In the genomic region with DNA sequence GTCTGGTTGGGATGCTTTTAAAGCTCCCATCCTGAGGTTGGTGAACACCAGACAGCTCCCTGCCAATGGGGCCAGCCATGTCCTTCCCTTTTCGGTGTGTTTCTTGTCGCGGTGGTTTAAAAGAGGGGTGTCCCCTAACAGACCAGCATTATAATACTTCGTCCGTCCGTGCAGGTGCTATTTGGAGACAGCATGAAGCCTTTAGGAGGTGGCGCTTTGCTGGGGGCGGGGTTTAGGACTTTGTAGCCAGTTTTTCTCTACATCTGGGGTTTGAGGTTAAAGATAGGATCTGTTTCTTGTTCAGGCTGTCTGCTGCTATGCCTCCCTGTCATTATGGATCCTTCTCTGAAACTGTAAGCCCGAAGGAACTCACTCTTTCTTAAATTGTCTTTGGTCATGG, we compare ENCODE assay signal across 30 mouse cellular contexts.
DNase-seq lines count a peak whose midpoint lies in the region; ATAC-seq and TF ChIP-seq lines count a peak whose summit lies in the region.
"Had no signal": no experiment of that assay in that cellular context is flagged by ENCODE, and none has a peak within 500 bp of the region (broad histone marks: within the 10 kb centered on the region; RNA-seq: fewer than 3 reads in every experiment).

No protein-coding gene starts in this region.

- no peaks in the 10 kb centered on the region for H3K36me3 ChIP-seq in thymus, adult 2 months (ENCODE audit: control insufficient read depth, insufficient read depth, low read length)
- no peaks in the 10 kb centered on the region for H3K36me3 ChIP-seq in hindbrain, embryonic 10.5 days
- H3K36me3 ChIP-seq: embryonic facial prominence, embryonic 10.5 days; embryonic facial prominence, embryonic 15.5 days; forebrain, embryonic 12.5 days; G1E; heart, embryonic 13.5 days; hindbrain, embryonic 12.5 days; limb, embryonic 10.5 days; limb, embryonic 15.5 days; liver, embryonic 13.5 days had no signal

- no peak overlapping the region for H3K27ac ChIP-seq in thymus, adult 2 months (ENCODE audit: control insufficient read depth, insufficient read depth, low read length)
- no peak overlapping the region for H3K27ac ChIP-seq in hindbrain, embryonic 10.5 days
- H3K27ac ChIP-seq in cerebellum, adult 2 months (ENCODE audit: insufficient read depth, low read length) = no peak overlapping the region
- H3K27ac ChIP-seq: embryonic facial prominence, embryonic 10.5 days; embryonic facial prominence, embryonic 15.5 days; forebrain, embryonic 12.5 days; heart, adult 2 months; heart, embryonic 13.5 days; hindbrain, embryonic 12.5 days; hindbrain, postnatal 0 days; limb, embryonic 10.5 days; limb, embryonic 15.5 days; liver, embryonic 13.5 days; macrophage had no signal

- no peaks in the 10 kb centered on the region for H3K27me3 ChIP-seq in thymus, adult 2 months (ENCODE audit: control insufficient read depth, insufficient read depth, low read length)
- no peaks in the 10 kb centered on the region for H3K27me3 ChIP-seq in hindbrain, embryonic 10.5 days (ENCODE audit: insufficient read depth, poor library complexity, severe bottlenecking)
- H3K27me3 ChIP-seq in cerebellum, adult 2 months (ENCODE audit: control insufficient read depth, insufficient read depth, low read length) = no peaks in the 10 kb centered on the region
- H3K27me3 ChIP-seq: embryonic facial prominence, embryonic 15.5 days; forebrain, embryonic 12.5 days; heart, embryonic 13.5 days; hindbrain, embryonic 12.5 days; limb, embryonic 15.5 days; liver, embryonic 13.5 days had no signal

- peak; percentile 22 for DNase-seq in thymus, adult 2 months
- DNase-seq in thymus, adult 18-20 months = no peak
- peak; percentile 5 to 7 for DNase-seq in thymus, postnatal 10 days (ENCODE audit: low spot score in 2 of 2)
- DNase-seq in layer of hippocampus, adult 9-10 months (ENCODE audit: low spot score) = no peak
- DNase-seq in hindbrain, embryonic 10.5 days (ENCODE audit: low spot score) = no peak
- DNase-seq in cerebellum, adult 2 months = no peak
- DNase-seq in adrenal gland, adult (ENCODE audit: inconsistent age in 2 of 2, low spot score in 1 of 2) = no peak
- DNase-seq: adrenal gland, postnatal 25 days; cerebellum, adult 11-12 months; cerebellum, postnatal 10 days; forebrain, postnatal 0 days; heart, adult 2 months; heart, postnatal 14 days; kidney, postnatal 14 days; liver, embryonic 13.5 days; lung, adult 18-20 months; midbrain, embryonic 14.5 days had no signal

- TF ChIP-seq POLR2A in thymus, adult 2 months (IDR thresholded peaks at IDR 0.05; ENCODE audit: control insufficient read depth, extremely low read depth, insufficient read depth, low read length, poor library complexity) = no peak
- TF ChIP-seq POLR2A in cerebellum, adult 2 months (IDR thresholded peaks at IDR 0.05; ENCODE audit: borderline replicate concordance, insufficient read depth, low read length) = no peak

- no peak for TF ChIP-seq CTCF in thymus, adult 2 months (IDR thresholded peaks at IDR 0.05; ENCODE audit: borderline replicate concordance, control insufficient read depth, extremely low read depth, insufficient read depth, low read length, poor library complexity)
- TF ChIP-seq CTCF in cerebellum, adult 2 months (IDR thresholded peaks at IDR 0.05; ENCODE audit: borderline replicate concordance, insufficient read depth, low read depth, low read length) = no peak

- H3K4me1 ChIP-seq in thymus, adult 2 months (replicated peaks; ENCODE audit: control insufficient read depth, insufficient read depth, low read length) = peaks cover 6% of the 10 kb centered on the region
- H3K4me1 ChIP-seq in hindbrain, embryonic 10.5 days (replicated peaks) = no peaks in the 10 kb centered on the region
- no peaks in the 10 kb centered on the region for H3K4me1 ChIP-seq in cerebellum, adult 2 months (ENCODE audit: control insufficient read depth, insufficient read depth, low read length)
- H3K4me1 ChIP-seq: embryonic facial prominence, embryonic 10.5 days; embryonic facial prominence, embryonic 15.5 days; forebrain, embryonic 12.5 days; heart, embryonic 13.5 days; hindbrain, embryonic 12.5 days; limb, embryonic 10.5 days; limb, embryonic 15.5 days; liver, embryonic 13.5 days had no signal

- 7% methylated on average over 9 of the region's 9 CpGs for WGBS in thymus, adult 2 months
- WGBS in hindbrain, embryonic 10.5 days = 75% methylated on average over 9 of the region's 9 CpGs
- 76% methylated on average over 9 of the region's 9 CpGs for WGBS in cerebellum, adult 2 months

- peak; percentile 77 for ATAC-seq in activated CD4-positive, CD25-positive, alpha-beta regulatory T cell, adult 4 months
- ATAC-seq: forebrain, postnatal 0 days; hindbrain, postnatal 0 days; intestine, postnatal 0 days; lung, postnatal 0 days had no signal

- no peaks in the 10 kb centered on the region for H3K9me3 ChIP-seq in hindbrain, embryonic 10.5 days
- H3K9me3 ChIP-seq: embryonic facial prominence, embryonic 10.5 days; embryonic facial prominence, embryonic 15.5 days; forebrain, embryonic 12.5 days; G1E; heart, embryonic 13.5 days; hindbrain, embryonic 12.5 days; limb, embryonic 10.5 days; limb, embryonic 15.5 days; liver, embryonic 13.5 days had no signal

- no peak overlapping the region for H3K4me3 ChIP-seq in thymus, adult 2 months (ENCODE audit: control insufficient read depth, insufficient read depth, low read length)
- H3K4me3 ChIP-seq in hindbrain, embryonic 10.5 days = no peak overlapping the region
- no peak overlapping the region for H3K4me3 ChIP-seq in cerebellum, adult 2 months (replicated peaks; ENCODE audit: insufficient read depth, low read depth, low read length)
- H3K4me3 ChIP-seq: embryonic facial prominence, embryonic 10.5 days; embryonic facial prominence, embryonic 15.5 days; forebrain, embryonic 12.5 days; heart, adult 2 months; heart, embryonic 13.5 days; hindbrain, embryonic 12.5 days; limb, embryonic 10.5 days; limb, embryonic 15.5 days; liver, embryonic 13.5 days had no signal

Comparison
In these comparisons a context has a peak if more than half of its experiments do, and no peak if none do; other contexts are left out.
1. DNase-seq: peak in thymus, adult 2 months (single experiment) and thymus, postnatal 10 days (2 of 2); none in thymus, adult 18-20 months (0 of 2), layer of hippocampus, adult 9-10 months (single experiment), hindbrain, embryonic 10.5 days (single experiment), cerebellum, adult 2 months (0 of 2) and adrenal gland, adult (0 of 2).